Mouse (Mus musculus) left cerebral cortex, postnatal 25 days (tissue): ENCODE data around the gene Arpp21. TPM values are rescaled to one million over a fixed set of nuclear protein-coding genes. Genes with fewer than 3 reads are reported as not detected.

Experiments
- DNase-seq, 2 experiments: peaks; one replicate each; pipeline ENCODE4 v3.0.0; 2022; ENCODE audit warnings: low spot score in 2 of 2, mixed read lengths in 1 of 2
- intact Hi-C: fragments of 180-260 bp; cut with DNase I; formaldehyde crosslinking; loops from one replicate; pipeline ENCODE4 v1.15.1; 2025
- total RNA-seq, 2 experiments: library from RNA; stranded (reverse); gene quantifications; 2 replicates each; pipeline ENCODE4 v1.2.3; 2021

Gene Arpp21
- total RNA-seq, 2 experiments from 2014 or later: 805 to 898 TPM

- intact Hi-C loops: loop anchor here (5.0 to 10.0 kb wide), 3 partner anchors 1014 to 1401 kb away; no protein-coding TSS in a partner anchor
- no peak for DNase-seq
These were observed 2.4 kb downstream of the Arpp21 start for GRCm38 (mm10) chr9:112233378-112233777.

DNA sequence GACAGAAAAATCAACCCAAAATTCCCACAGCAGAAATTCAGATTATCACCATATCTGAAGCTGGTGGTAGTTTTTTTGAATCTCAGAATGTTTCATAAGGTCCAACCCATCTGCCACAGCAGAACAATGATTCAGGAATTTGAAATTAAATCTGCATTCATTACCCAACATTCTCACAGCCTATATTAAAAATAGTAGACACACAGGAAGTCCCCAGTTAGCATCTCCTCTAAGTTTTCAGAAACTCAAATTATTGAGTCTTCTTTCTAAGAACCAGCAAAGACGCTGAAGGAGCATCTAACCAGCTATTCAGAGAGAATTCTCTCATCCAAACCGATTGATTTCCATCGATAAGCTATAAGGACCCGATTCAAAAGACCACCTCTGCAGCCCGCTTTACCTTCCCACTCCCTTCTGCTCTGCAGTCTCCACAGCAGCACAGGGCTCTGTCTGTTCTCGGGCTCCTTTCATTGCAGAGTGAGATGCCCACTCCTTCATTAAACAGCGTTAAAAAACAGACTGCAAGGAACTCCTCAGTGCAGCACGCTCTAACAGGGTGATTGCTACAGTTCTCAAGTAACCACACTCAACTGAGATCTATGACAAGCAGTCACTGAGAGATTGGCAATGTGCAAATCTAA is 3.7 kb downstream of the Arpp21 start:
- intact Hi-C loops: loop anchor here (5.0 to 10.0 kb wide), 3 partner anchors 1015 to 1403 kb away; no protein-coding TSS in a partner anchor

GRCm38 (mm10) chr9:112231383-112231782 is 4.4 kb downstream of the Arpp21 start:
- intact Hi-C loops: loop anchor here (5.0 to 10.0 kb wide), 3 partner anchors 1016 to 1403 kb away; no protein-coding TSS in a partner anchor
- peak in 1 of 2 experiments; percentile 24 for DNase-seq

More for the DNA sequence above, 3.7 kb downstream of the Arpp21 start:
- DNase-seq: peak; percentile 36 to 69

- intact Hi-C loops: loop anchor here (5.0 to 10.0 kb wide), 3 partner anchors 1016 to 1404 kb away; no protein-coding TSS in a partner anchor
- peak in 1 of 2 experiments; percentile 8 for DNase-seq
These were observed 4.9 kb downstream of the Arpp21 start for GRCm38 (mm10) chr9:112230716-112231361.

- intact Hi-C loops: no loop called here
- peak in 1 of 2 experiments; percentile 34 for DNase-seq
These were observed 7.3 kb downstream of the Arpp21 start for GRCm38 (mm10) chr9:112228470-112228869.

GRCm38 (mm10) chr9:112227174-112227573 is 8.6 kb downstream of the Arpp21 start:
- intact Hi-C loops: no loop called here

GRCm38 (mm10) chr9:112226511-112226910 is 9.2 kb downstream of the Arpp21 start:
- no peak for DNase-seq
- intact Hi-C loops: no loop called here

More at GRCm38 (mm10) chr9:112227174-112227573, 8.6 kb downstream of the Arpp21 start:
- peak; percentile 23 to 48 for DNase-seq

GRCm38 (mm10) chr9:112225046-112225445 is 10.7 kb downstream of the Arpp21 start:
- intact Hi-C loops: no loop called here
- no peak for DNase-seq

DNA sequence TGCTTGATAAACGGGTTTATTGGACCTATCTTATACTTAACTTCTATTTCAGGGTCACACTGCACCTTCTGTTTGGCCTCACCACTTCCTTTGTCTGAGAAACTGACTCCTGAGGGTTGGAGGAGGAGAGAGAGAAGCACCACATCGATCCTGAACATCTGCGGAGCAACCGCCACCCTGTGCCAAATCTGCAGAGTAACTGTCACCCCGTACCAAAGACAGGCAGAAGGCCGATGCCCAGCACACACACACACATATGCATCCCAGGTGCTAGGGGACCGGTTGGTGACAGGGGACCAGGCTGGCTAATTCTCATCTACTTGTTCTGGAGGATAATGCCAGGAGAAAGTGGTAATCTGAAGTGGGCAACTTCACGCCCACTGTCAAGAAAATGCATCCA is 16.4 kb downstream of the Arpp21 start:
- intact Hi-C loops: no loop called here
- no peak for DNase-seq

- intact Hi-C loops: no loop called here
- DNase-seq: no peak
These were observed 17.5 kb downstream of the Arpp21 start for GRCm38 (mm10) chr9:112218237-112218636.

DNA sequence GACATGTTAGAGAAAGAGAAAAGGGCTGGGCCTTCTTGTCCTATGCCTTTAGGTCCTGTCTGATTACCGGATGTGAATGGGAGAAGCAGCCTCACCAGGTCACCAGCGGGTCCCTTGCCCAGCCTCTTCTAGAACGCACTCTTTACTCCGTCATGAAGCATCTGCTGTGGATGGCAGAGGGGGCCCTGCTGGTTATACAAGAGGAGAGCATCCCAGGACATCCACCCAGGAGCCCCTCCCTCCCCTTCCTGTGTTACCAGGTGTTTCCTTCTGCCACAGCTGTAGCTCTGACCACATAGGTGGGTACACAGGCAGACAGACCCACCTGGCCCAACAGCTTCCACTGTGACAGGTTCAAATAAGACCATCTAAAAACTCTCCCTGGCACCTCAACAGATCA is 18.6 kb downstream of the Arpp21 start:
- no peak for DNase-seq
- intact Hi-C loops: no loop called here

DNA sequence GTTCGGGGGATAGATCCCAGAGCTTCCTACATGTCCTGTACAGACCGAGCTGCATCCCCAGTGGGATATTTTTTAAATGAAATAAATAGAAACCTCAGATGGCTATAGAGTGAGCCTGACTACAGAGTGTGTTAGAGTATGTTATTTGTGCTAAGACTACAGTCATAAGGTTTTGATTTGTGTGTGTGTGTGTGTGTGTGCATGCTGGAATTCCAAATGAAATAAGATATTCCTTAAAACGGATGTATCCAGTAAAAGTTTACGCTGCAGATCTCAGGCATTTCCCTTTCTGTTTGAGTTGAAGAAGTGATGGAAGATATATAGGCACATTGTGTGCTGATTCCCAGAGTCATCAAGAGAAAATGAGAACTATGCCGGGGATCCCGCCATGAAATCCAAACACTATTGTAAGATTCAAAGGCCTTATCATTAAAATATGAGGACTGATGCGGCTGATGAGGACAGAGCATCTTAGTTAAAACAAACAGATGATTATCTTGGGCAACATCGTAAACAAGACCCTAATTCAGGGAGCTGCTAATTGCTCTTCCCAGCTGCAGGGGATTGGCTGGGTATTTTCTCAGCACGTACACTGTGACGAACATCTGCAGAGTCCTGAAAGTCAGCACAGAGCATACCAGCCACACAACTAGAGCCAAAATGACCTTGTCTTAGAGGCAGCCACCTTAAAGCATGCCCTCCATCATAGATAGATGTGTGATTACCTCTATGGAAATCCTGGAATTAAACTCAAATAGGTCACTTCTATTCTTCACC is 20.5 kb downstream of the Arpp21 start:
- intact Hi-C loops: no loop called here
- DNase-seq: no peak

GRCm38 (mm10) chr9:112213411-112214255 is 22.1 kb downstream of the Arpp21 start:
- DNase-seq: no peak
- intact Hi-C loops: no loop called here

GRCm38 (mm10) chr9:112209803-112210202 is 25.9 kb downstream of the Arpp21 start:
- intact Hi-C loops: no loop called here
- DNase-seq: no peak

- peak; percentile 69 to 91 for DNase-seq
- intact Hi-C loops: no loop called here
These were observed 28.0 kb downstream of the Arpp21 start for GRCm38 (mm10) chr9:112207767-112208166.

DNA sequence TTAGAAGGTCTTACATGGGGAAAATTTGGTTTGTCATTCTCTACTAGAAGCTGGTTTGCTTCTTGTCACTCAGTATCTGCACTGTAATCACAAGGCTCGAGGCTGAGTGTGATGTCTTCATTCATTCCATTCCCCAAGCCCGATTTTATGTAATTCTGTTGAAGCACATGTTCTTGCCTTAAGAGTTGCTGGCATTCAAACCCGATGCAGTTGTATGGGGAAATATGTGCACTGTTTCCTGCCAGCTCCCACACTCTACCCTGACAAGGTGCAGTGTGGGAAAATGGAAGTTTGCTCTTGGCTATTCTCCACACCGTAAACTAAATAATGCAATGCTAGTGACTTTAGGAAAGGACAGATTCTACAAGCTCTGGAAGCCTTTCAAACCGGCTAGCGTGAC is 37.4 kb downstream of the Arpp21 start:
- intact Hi-C loops: no loop called here
- peak in 1 of 2 experiments; percentile 84 for DNase-seq

DNA sequence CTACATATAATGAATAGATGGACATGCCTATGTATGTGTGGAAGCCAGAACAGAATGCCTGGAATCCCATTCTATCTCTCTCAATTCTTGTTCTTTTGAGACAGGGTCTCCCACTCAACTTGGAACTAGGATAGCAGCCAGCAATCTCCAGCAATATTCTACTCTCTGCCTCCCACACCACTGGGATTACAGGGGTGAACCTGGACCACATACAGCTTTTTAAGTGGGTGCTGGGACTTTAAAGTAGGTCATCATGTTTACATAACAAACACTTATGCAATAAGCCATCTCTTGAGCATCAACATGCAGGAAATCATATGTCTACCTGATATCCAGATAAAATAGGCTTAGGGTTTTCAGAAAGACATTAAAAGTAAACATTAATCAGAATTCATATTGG is 41.7 kb downstream of the Arpp21 start:
- intact Hi-C loops: no loop called here
- DNase-seq: peak in 1 of 2 experiments; percentile 78

DNA sequence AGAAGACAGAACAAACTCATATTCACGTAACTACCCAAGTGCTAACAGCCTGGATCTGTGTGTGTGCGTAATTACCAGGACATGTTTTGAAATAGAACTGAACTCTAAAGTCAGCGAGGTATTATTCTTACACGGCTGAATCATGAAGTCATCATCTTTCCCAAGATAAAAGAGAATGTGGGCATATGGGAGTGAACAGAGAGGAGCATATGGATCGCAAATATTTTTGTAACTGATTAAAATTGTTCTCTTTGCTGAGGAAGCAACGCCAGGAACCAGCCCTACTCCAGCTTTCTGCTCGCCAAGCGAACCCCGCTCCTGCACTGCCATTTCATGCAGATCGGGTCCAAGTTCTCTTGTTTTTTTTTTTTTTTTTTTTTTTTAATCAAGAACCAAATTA is 46.3 kb downstream of the Arpp21 start:
- peak in 1 of 2 experiments; percentile 92 for DNase-seq

DNA sequence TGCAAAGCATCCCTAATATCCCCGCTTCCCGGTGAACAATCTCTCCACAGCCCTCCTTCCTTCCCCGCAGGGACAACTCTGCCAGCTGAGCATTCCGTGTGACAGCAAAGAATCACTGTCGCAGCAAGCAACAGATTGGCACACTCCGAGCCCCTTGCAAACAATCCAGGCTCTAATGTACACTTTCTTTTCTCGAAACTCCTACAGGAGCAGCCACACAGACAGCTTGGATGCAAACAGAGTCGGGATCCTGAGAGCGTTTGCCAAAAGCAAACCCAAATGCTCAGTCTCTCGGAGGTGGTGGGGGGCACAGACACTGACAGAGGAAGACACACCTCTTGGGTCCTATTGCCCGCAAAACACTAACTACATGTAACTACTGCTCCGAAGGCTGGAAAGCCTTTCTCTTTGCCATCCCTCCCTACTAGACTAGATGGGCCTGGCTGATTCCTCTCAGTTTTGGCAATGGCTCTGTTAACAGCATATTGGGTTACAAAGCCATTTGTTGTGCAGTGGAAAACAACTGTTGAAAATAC is 47.3 kb downstream of the Arpp21 start:
- DNase-seq: peak in 1 of 2 experiments; percentile 72
- intact Hi-C loops: loop anchor here (10.0 kb wide), 1 partner anchor 986 kb away; no protein-coding TSS in a partner anchor

More for the DNA sequence above, 46.3 kb downstream of the Arpp21 start:
- intact Hi-C loops: loop anchor here (10.0 kb wide), 1 partner anchor 985 kb away; no protein-coding TSS in a partner anchor
